Mouse (Mus musculus) neural tube, embryonic 14.5 days (tissue): ENCODE measurements around the gene Trpc1. TPM values are rescaled to one million over a fixed set of nuclear protein-coding genes. Genes with fewer than 3 reads are reported as not detected.

ENCODE experiments used
- ATAC-seq: fragments of 200-750 bp; cut with Nextera tagmentation; 2 replicates; pipeline ENCODE4 v1.8.0; 2017; ENCODE audit warnings: low read depth, mild to moderate bottlenecking, moderate TSS enrichment, moderate library complexity
- H3K27ac ChIP-seq: fragments of 300-500 bp; sonication (generic); 2 replicates; pipeline ENCODE4 v1.5.1; 2014; ENCODE audit warnings: low read depth, mild to moderate bottlenecking, control low read depth, low read length, moderate library complexity, mixed read lengths
- H3K27me3 ChIP-seq: fragments of 300-500 bp; sonication (generic); 2 replicates; pipeline ENCODE4 v1.6.1; 2014; ENCODE audit warnings: low read length; ENCODE audit not compliant: control insufficient read depth, insufficient read depth
- H3K36me3 ChIP-seq: fragments of 300-500 bp; sonication (generic); 2 replicates; pipeline ENCODE4 v1.6.1; 2014; ENCODE audit warnings: low read length, mixed read lengths; ENCODE audit not compliant: control insufficient read depth, insufficient read depth
- H3K4me1 ChIP-seq: fragments of 300-500 bp; sonication (generic); 2 replicates; pipeline ENCODE4 v1.6.1; 2014; ENCODE audit warnings: low read length; ENCODE audit not compliant: control insufficient read depth, insufficient read depth
- H3K4me2 ChIP-seq: fragments of 300-500 bp; sonication (generic); 2 replicates; pipeline ENCODE4 v1.6.1; 2014; ENCODE audit warnings: mild to moderate bottlenecking, low read depth, low read length, control low read depth
- H3K4me3 ChIP-seq: fragments of 300-500 bp; sonication (generic); 2 replicates; pipeline ENCODE4 v1.5.1; 2014; ENCODE audit warnings: low read depth, low read length, control low read depth, mixed read lengths
- H3K9ac ChIP-seq: fragments of 300-500 bp; sonication (generic); replicated peaks from 2 replicates; pipeline ENCODE4 v1.6.1; 2014; ENCODE audit warnings: low read depth, mild to moderate bottlenecking, control low read depth, low read length, mixed read lengths
- H3K9me3 ChIP-seq: fragments of 300-500 bp; sonication (generic); 2 replicates; pipeline ENCODE4 v1.6.1; 2016; ENCODE audit warnings: low read length; ENCODE audit not compliant: control insufficient read depth
- WGBS: fragments of 180-500 bp; shearing (Covaris S2); extraction: QIAGEN DNeasy Blood & Tissue Kit; methylation state at CpG from one replicate; pipeline ENCODE4 v1.1.7; 2014; 5-methylcytosine and 5-hydroxymethylcytosine counted together
- polyA plus RNA-seq: library from polyadenylated mRNA; unstranded; fragments of >200 nt; fragmentation: Nextera tagmentation; extraction: Ambion mirVana; gene quantifications from 2 replicates; pipeline ENCODE4 v1.2.1, GENCODE M21; 2014

Gene Trpc1
- polyA plus RNA-seq, 1 experiment from 2014 or later, result 13.5 TPM

GRCm38 (mm10) chr9:95763218-95763617 lies 13.0 kb upstream of the Trpc1 start:
- no peak for ATAC-seq
- no peaks in the 10 kb centered on the region for H3K9me3 ChIP-seq
- no peak overlapping the region for H3K4me3 ChIP-seq
- H3K9ac ChIP-seq, result no peak overlapping the region
- no peaks in the 10 kb centered on the region for H3K27me3 ChIP-seq
- H3K36me3 ChIP-seq, result no peaks in the 10 kb centered on the region
- no peak overlapping the region for H3K4me2 ChIP-seq
- H3K4me1 ChIP-seq, result no peaks in the 10 kb centered on the region
- no peak overlapping the region for H3K27ac ChIP-seq
- 98% methylated on average over 4 of the region's 4 CpGs for WGBS

DNA sequence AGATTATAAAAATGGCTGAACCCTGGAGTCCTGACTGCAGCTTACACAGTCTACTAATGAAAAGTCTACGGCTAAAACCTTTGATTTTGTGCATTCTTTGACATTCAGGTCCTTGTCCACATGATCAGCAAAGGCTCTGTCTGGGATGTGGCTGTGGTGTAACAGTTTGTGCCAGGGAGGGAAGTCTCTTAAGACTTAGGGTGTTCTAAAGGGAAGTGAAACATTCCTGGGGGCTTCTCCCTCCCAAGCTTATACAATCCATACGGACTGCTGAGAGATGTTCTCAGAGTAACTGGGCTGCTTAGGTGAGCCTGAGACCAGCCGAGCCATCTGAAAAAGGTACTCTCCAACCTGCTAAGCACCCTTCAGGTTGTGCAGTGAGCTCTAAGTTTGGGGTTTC lies 12.1 kb upstream of the Trpc1 start:
- Histone ChIP-seq H3K4me3 (no peak overlapping the region), H3K27ac (no peak overlapping the region), H3K36me3 (no peaks in the 10 kb centered on the region), H3K27me3 (no peaks in the 10 kb centered on the region), H3K9me3 (no peaks in the 10 kb centered on the region), H3K4me2 (no peak overlapping the region), H3K9ac (no peak overlapping the region), H3K4me1 (no peaks in the 10 kb centered on the region)
- 88% methylated on average over 3 of the region's 3 CpGs for WGBS
- ATAC-seq, result no peak

DNA sequence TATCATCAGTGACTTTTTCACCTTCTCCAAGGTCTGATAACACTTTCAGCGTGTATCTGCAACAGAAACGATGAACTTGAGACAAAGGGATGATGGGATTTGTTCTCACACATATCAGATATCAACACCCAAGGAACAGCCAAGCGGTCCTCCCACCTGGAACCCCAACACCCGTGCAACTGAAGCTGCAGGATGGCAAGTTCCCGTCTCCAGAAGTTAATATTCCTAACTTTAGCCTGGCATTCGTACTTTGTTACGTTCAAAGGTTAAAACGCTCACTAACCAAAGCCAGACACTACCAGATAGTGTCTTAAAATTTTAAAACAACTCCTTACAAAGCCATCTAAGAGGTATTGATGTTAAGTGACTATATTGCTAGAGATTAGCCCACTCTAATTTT lies 11.2 kb upstream of the Trpc1 start:
- ATAC-seq, result no peak
- Histone ChIP-seq H3K4me3 (no peak overlapping the region), H3K4me2 (no peak overlapping the region), H3K9ac (no peak overlapping the region), H3K27me3 (no peaks in the 10 kb centered on the region), H3K9me3 (no peaks in the 10 kb centered on the region), H3K27ac (no peak overlapping the region), H3K4me1 (no peaks in the 10 kb centered on the region), H3K36me3 (no peaks in the 10 kb centered on the region)
- WGBS, result 92% methylated on average over 8 of the region's 8 CpGs

DNA sequence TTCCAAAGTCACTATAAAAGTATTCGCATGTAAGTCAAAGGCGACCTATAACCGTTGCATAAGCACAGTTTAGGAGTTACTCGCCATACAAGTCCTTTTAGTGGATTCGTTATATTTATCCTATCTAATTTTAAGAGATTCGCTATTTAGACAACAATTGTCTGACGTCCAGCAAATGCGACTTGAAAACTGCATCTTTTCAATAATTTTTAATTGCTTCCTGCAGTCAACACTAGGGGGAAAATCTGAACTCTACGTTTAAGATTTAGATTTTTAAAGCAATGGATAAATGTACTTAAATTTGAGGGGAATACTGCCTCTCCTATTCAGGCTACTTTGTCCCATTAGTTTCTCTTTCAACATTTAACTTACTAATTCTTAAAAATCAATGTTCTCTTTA lies 571 bp upstream of the Trpc1 start:
- H3K4me1 ChIP-seq, result no peaks in the 10 kb centered on the region; the same call in 1 of the 2 replicates
- no peak overlapping the region for H3K27ac ChIP-seq
- H3K36me3 ChIP-seq, result no peaks in the 10 kb centered on the region
- no peak for ATAC-seq
- 48% methylated on average over 9 of the region's 9 CpGs for WGBS
- H3K4me3 ChIP-seq, result peak overlapping the region; percentile 92
- H3K9ac ChIP-seq, result no peak overlapping the region
- H3K4me2 ChIP-seq, result peak overlapping the region; percentile 72
- H3K9me3 ChIP-seq, result no peaks in the 10 kb centered on the region
- peaks cover 4% of the 10 kb centered on the region; the same call in 1 of the 2 replicates for H3K27me3 ChIP-seq

DNA sequence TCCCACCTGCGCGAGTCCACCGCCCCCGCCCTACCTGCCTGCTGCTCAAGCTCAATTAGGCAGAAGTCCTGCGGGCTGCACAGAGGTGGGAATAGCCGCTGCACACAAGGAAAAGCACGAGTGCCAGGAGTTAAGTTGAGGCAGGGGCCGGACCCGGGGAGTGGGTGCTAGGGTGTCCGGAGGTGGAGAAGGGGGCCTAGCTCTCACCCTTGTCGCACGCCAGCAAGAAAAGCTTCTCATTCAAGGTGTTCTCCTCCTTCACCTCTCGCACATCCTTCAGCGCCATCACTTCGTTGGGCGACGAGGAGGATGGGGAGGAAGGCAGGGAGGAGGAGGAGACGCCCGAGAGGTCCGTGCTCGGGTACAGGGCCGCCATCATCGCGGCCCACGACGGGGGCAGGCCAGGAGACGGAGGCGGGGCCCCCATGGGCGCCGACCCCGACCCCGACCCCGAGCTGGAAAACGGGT lies 680 bp downstream of the Trpc1 start:
- H3K4me3 ChIP-seq, result peak overlapping the region; percentile 92
- H3K27ac ChIP-seq, result peak overlapping the region; percentile 48; the same call in 1 of the 2 replicates
- peak; percentile 72 for ATAC-seq
- no peaks in the 10 kb centered on the region for H3K36me3 ChIP-seq
- no peaks in the 10 kb centered on the region; the same call in 1 of the 2 replicates for H3K4me1 ChIP-seq
- peak overlapping the region; percentile 94 for H3K9ac ChIP-seq
- WGBS, result 2% methylated on average over 32 of the region's 34 CpGs
- H3K4me2 ChIP-seq, result peak overlapping the region; percentile 72
- H3K27me3 ChIP-seq, result peaks cover 4% of the 10 kb centered on the region; the same call in 1 of the 2 replicates
- H3K9me3 ChIP-seq, result no peaks in the 10 kb centered on the region

DNA sequence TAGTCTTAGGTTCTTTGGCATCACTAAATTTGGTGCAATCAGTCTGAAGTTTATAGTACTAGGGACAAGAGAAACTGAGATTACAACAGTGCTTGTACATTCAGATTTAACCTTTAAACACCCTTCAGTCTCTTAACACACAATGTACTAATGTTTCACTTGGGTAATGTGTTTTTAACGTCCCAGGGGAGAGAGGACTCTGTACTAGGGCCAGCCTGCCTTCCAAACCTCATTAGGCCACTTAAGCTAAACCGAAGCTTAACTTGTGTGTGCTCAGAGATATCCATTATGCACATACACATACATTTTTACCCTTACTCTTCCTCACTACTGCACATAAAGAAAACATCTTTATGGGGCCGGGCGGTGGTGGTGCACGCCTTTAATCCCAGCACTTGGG lies 2.9 kb downstream of the Trpc1 start:
- Histone ChIP-seq H3K4me3 (no peak overlapping the region), H3K4me1 (no peaks in the 10 kb centered on the region; the same call in 1 of the 2 replicates), H3K27ac (no peak overlapping the region), H3K36me3 (no peaks in the 10 kb centered on the region), H3K9me3 (no peaks in the 10 kb centered on the region), H3K9ac (no peak overlapping the region), H3K4me2 (no peak overlapping the region), H3K27me3 (peaks cover 4% of the 10 kb centered on the region; the same call in 1 of the 2 replicates)
- no peak for ATAC-seq
- 88% methylated on average over 5 of the region's 5 CpGs for WGBS

DNA sequence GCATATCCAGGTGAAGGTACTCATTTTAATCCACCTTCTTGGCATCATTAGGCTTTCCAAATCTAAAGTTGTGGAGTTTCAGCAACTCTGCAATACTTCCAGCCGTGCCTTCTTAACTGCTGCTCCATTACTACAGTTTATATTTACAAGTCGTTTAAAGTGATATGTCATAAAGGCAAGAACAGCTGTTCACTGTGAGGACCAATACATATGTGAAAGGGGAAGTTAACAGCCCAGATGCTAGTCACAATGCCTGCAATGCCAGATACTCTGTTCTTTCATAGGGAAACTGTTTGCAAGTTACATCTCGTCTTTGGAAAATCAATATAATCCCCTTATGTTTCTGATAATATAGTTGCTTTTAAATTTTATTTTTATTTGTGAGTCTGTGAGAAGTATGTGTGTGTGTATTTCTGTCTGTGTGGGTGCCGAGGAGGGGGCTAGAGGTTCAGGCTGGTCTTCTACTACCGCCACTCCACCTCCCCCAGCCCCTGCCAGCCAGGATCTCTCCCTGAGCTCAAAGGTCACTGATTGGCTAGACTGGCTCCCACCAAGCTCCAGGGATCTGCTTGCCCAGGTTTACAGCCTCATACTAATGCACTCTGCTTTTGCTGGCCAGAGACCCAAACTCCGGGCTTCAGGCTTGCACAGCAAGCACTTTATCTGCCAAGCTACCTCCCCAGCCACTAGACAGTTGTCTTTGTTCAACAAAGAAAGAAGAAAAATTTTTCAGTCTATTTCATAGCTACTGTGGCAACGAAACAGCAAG lies 5.1 kb downstream of the Trpc1 start:
- Histone ChIP-seq H3K4me1 (no peaks in the 10 kb centered on the region; the same call in 1 of the 2 replicates), H3K36me3 (no peaks in the 10 kb centered on the region), H3K27ac (no peak overlapping the region), H3K4me3 (no peak overlapping the region), H3K9me3 (no peaks in the 10 kb centered on the region), H3K9ac (no peak overlapping the region), H3K27me3 (peaks cover 3% of the 10 kb centered on the region; the same call in 1 of the 2 replicates), H3K4me2 (no peak overlapping the region)
- 63% methylated on average over 7 of the region's 7 CpGs for WGBS
- ATAC-seq, result no peak

DNA sequence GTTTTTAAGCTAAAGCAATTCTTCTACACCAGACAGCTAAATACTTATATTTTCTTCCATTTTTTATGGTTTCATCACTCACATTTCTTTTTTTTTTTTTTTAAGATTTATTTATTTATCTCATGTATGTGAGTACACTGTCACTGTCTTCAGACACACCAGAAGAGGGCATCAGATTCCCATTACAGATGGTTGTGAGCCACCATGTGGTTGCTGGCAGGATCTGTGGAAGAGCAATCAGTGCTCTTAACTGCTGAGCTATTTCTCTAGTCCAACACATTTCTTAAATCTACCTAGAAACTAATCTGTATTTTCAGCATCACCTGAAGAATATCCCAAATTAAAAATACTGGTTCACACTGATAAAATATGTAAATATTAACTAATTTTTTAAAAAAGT lies 13.9 kb downstream of the Trpc1 start:
- Histone ChIP-seq H3K4me3 (no peak overlapping the region), H3K27me3 (no peaks in the 10 kb centered on the region), H3K36me3 (no peaks in the 10 kb centered on the region), H3K27ac (no peak overlapping the region), H3K4me1 (no peaks in the 10 kb centered on the region), H3K9ac (no peak overlapping the region), H3K4me2 (no peak overlapping the region), H3K9me3 (no peaks in the 10 kb centered on the region)
- ATAC-seq, result no peak

GRCm38 (mm10) chr9:95712574-95712973 lies 37.6 kb downstream of the Trpc1 start:
- H3K4me1 ChIP-seq, result peaks cover 2% of the 10 kb centered on the region; the same call in 1 of the 2 replicates
- H3K27me3 ChIP-seq, result no peaks in the 10 kb centered on the region
- H3K4me2 ChIP-seq, result no peak overlapping the region
- 30% methylated on average over 8 of the region's 8 CpGs for WGBS
- H3K36me3 ChIP-seq, result no peaks in the 10 kb centered on the region
- no peak overlapping the region for H3K4me3 ChIP-seq
- H3K9ac ChIP-seq, result no peak overlapping the region
- no peak overlapping the region for H3K27ac ChIP-seq
- no peaks in the 10 kb centered on the region for H3K9me3 ChIP-seq
- no peak for ATAC-seq
